ENCODE assay signal across 8 mouse cellular contexts in the genomic region with DNA sequence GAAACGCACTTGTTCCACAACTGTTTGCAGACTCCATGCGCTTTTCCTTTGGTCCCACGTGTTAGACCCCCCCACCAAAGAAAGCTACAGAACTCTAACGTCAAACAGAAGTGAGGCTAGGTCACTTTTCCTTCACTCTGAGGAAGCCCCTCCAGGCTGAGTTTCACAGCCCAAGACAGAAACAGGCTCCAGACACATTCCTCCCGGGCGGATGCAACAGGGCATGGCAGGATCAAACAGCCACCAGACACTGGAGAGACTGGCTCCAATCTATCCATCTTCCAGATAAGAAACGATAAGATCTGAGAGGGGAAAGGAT.
DNase-seq lines count a peak whose midpoint lies in the region; ATAC-seq and TF ChIP-seq lines count a peak whose summit lies in the region.

No protein-coding gene starts in this region.

- 12% methylated on average over 7 of the region's 7 CpGs for WGBS in cerebellum, adult 2 months
- WGBS in kidney, postnatal 0 days: 3% methylated on average over 7 of the region's 7 CpGs
- WGBS in midbrain, embryonic 16.5 days: under 1% methylated on average over 7 of the region's 7 CpGs

- H3K36me3 ChIP-seq in kidney, postnatal 0 days (ENCODE audit: insufficient read depth, low read length): no peaks in the 10 kb centered on the region
- no peaks in the 10 kb centered on the region for H3K36me3 ChIP-seq in midbrain, embryonic 16.5 days (ENCODE audit: control insufficient read depth, insufficient read depth, low read length)

- H3K4me1 ChIP-seq in cerebellum, adult 2 months (ENCODE audit: control insufficient read depth, insufficient read depth, low read length): peaks cover 3% of the 10 kb centered on the region; the same call in 1 of the 2 replicates
- H3K4me1 ChIP-seq in kidney, postnatal 0 days (replicated peaks; ENCODE audit: insufficient read depth, low read length): peaks cover 28% of the 10 kb centered on the region
- H3K4me1 ChIP-seq in midbrain, embryonic 16.5 days (ENCODE audit: control insufficient read depth, insufficient read depth, low read length): peaks cover 39% of the 10 kb centered on the region

- H3K9me3 ChIP-seq in kidney, postnatal 0 days (replicated peaks; ENCODE audit: low read length): no peaks in the 10 kb centered on the region
- H3K9me3 ChIP-seq in midbrain, embryonic 16.5 days (replicated peaks; ENCODE audit: control insufficient read depth, low read length, poor library complexity, severe bottlenecking): no peaks in the 10 kb centered on the region

- ATAC-seq in kidney, postnatal 0 days (replicated peaks; ENCODE audit: low FRiP score, low read depth): no peak
- no peak for ATAC-seq in midbrain, embryonic 16.5 days

- peak overlapping the region; percentile 97 for H3K27ac ChIP-seq in cerebellum, adult 2 months (ENCODE audit: insufficient read depth, low read length)
- peak overlapping the region; percentile 96 for H3K27ac ChIP-seq in kidney, postnatal 0 days
- peak overlapping the region; percentile 90 for H3K27ac ChIP-seq in midbrain, embryonic 16.5 days (ENCODE audit: low read length)

- H3K9ac ChIP-seq in kidney, postnatal 0 days (ENCODE audit: low read depth, low read length): no peak overlapping the region
- H3K9ac ChIP-seq in midbrain, embryonic 16.5 days (ENCODE audit: low read depth, low read length): no peak overlapping the region

- intact Hi-C loops in left cerebral cortex, postnatal 4 days (cut with DNase I): loop anchor here (5.0 kb wide), 1 partner anchor 146 kb away; a partner anchor contains a TSS
- intact Hi-C loops in left cerebral cortex, postnatal 36 days (cut with DNase I): loop anchor here (1.0 to 5.0 kb wide), 2 partner anchors 41 to 144 kb away; no protein-coding TSS in a partner anchor

- DNase-seq in left cerebral cortex, postnatal 4 days: peak; percentile 19
- no peak for DNase-seq in left cerebral cortex, adult 18-20 months (ENCODE audit: low spot score in 2 of 2)
- peak in 1 of 2 experiments; percentile 42 for DNase-seq in cerebellum, adult 2 months
- peak; percentile 26 for DNase-seq in heart, adult 8-10 months (ENCODE audit: low spot score)
- DNase-seq in kidney, postnatal 0 days (ENCODE audit: low spot score): peak; percentile 75
- no peak for DNase-seq in frontal cortex, postnatal 14 days (ENCODE audit: low spot score in 2 of 2)
- no peak for DNase-seq in left cerebral cortex, postnatal 36 days (ENCODE audit: low spot score in 2 of 2)

- no peaks in the 10 kb centered on the region for H3K27me3 ChIP-seq in cerebellum, adult 2 months (ENCODE audit: control insufficient read depth, insufficient read depth, low read length)
- no peaks in the 10 kb centered on the region for H3K27me3 ChIP-seq in kidney, postnatal 0 days (ENCODE audit: insufficient read depth, low read length)
- H3K27me3 ChIP-seq in midbrain, embryonic 16.5 days (ENCODE audit: control insufficient read depth, insufficient read depth, low read depth, low read length): no peaks in the 10 kb centered on the region

- peak overlapping the region; percentile 25 for H3K4me3 ChIP-seq in cerebellum, adult 2 months (replicated peaks; ENCODE audit: insufficient read depth, low read depth, low read length)
- no peak overlapping the region for H3K4me3 ChIP-seq in kidney, postnatal 0 days (replicated peaks; ENCODE audit: low read depth, low read length)
- H3K4me3 ChIP-seq in midbrain, embryonic 16.5 days (ENCODE audit: low read depth, low read length): peak overlapping the region; percentile 62; the same call in 1 of the 2 replicates

- peak overlapping the region; percentile 88 for H3K4me2 ChIP-seq in kidney, postnatal 0 days (ENCODE audit: low read length)
- H3K4me2 ChIP-seq in midbrain, embryonic 16.5 days (ENCODE audit: low read length): peak overlapping the region; percentile 75

- no peak for TF ChIP-seq CTCF in cerebellum, adult 2 months (IDR thresholded peaks at IDR 0.05; ENCODE audit: borderline replicate concordance, insufficient read depth, low read depth, low read length)
- TF ChIP-seq CTCF in kidney, postnatal 0 days (IDR thresholded peaks at IDR 0.05; ENCODE audit: low read depth): no peak

- TF ChIP-seq POLR2A in cerebellum, adult 2 months (IDR thresholded peaks at IDR 0.05; ENCODE audit: borderline replicate concordance, insufficient read depth, low read length): no peak

Comparison
In these comparisons a context has a peak if more than half of its experiments do, and no peak if none do; other contexts are left out.
1. DNase-seq: peak in left cerebral cortex, postnatal 4 days (single experiment), heart, adult 8-10 months (single experiment) and kidney, postnatal 0 days (single experiment); none in left cerebral cortex, adult 18-20 months (0 of 2), frontal cortex, postnatal 14 days (0 of 2) and left cerebral cortex, postnatal 36 days (0 of 2).
2. Peak in every context shown above with its lines, with median percentiles within 50 percentile points of each other: H3K27ac ChIP-seq.